Mouse (Mus musculus) forebrain, postnatal 0 days (tissue): ENCODE data around the gene Hip1r. TPM values are rescaled to one million over a fixed set of nuclear protein-coding genes. Genes with fewer than 3 reads are reported as not detected.

Source experiments
- ATAC-seq: fragments of 200-750 bp; cut with Nextera tagmentation; 2 replicates; pipeline ENCODE4 v1.8.0; 2017; ENCODE audit warnings: mild to moderate bottlenecking, moderate library complexity
- DNase-seq: peaks from one replicate; pipeline ENCODE4 v3.0.0-alpha.2; 2015
- H3K27ac ChIP-seq: fragments of 300-500 bp; sonication (generic); 2 replicates; pipeline ENCODE4 v1.5.1; 2014; ENCODE audit warnings: low read depth, mild to moderate bottlenecking, antibody characterized with exemption, low read length, moderate library complexity, mixed read lengths
- H3K27me3 ChIP-seq: fragments of 300-500 bp; sonication (generic); 2 replicates; pipeline ENCODE4 v1.6.1; 2014; ENCODE audit warnings: mild to moderate bottlenecking, low read length, mixed read lengths; ENCODE audit not compliant: insufficient read depth
- H3K36me3 ChIP-seq: fragments of 300-500 bp; sonication (generic); 2 replicates; pipeline ENCODE4 v1.6.1; 2014; ENCODE audit warnings: mild to moderate bottlenecking, moderate library complexity; ENCODE audit not compliant: insufficient read depth
- H3K4me1 ChIP-seq: fragments of 300-500 bp; sonication (generic); 2 replicates; pipeline ENCODE4 v1.6.1; 2014; ENCODE audit warnings: antibody characterized with exemption; ENCODE audit not compliant: insufficient read depth
- H3K4me2 ChIP-seq: fragments of 300-500 bp; sonication (generic); 2 replicates; pipeline ENCODE4 v1.6.1; 2014; ENCODE audit warnings: low read depth, mild to moderate bottlenecking, moderate library complexity
- H3K4me3 ChIP-seq: fragments of 300-500 bp; sonication (generic); 2 replicates; pipeline ENCODE4 v1.5.1; 2014; ENCODE audit warnings: low read depth, low read length, mixed read lengths
- H3K9ac ChIP-seq: fragments of 300-500 bp; sonication (generic); 2 replicates; pipeline ENCODE4 v1.6.1; 2014; ENCODE audit warnings: mild to moderate bottlenecking
- H3K9me3 ChIP-seq: fragments of 300-500 bp; sonication (generic); 2 replicates; pipeline ENCODE4 v1.6.1; 2016; ENCODE audit warnings: low read length
- CTCF ChIP-seq: sonication (generic); IDR thresholded peaks from 2 replicates; pipeline ENCODE4 v1.5.1; 2016; ENCODE audit warnings: antibody characterized with exemption, control low read depth, low read depth
- WGBS: fragments of 180-500 bp; shearing (Covaris S2); extraction: QIAGEN DNeasy Blood & Tissue Kit; methylation state at CpG from one replicate; pipeline ENCODE4 v1.1.7; 2014; 5-methylcytosine and 5-hydroxymethylcytosine counted together
- polyA plus RNA-seq: library from polyadenylated mRNA; unstranded; fragments of >200 nt; fragmentation: Nextera tagmentation; extraction: Ambion mirVana; gene quantifications from 2 replicates; pipeline ENCODE4 v1.2.1, GENCODE M21; 2015
- total RNA-seq: library from RNA; depleted of rRNA; stranded (reverse); fragments of >200 nt; gene quantifications from 2 replicates; pipeline ENCODE4 v1.2.3, GENCODE M21; 2014

Hip1r gene
- total and polyA plus RNA-seq, 2 experiments from 2014 or later, result 29.8 to 52.2 TPM

- no peak for ATAC-seq
- Histone ChIP-seq H3K4me3 (no peak overlapping the region), H3K36me3 (peaks cover 7% of the 10 kb centered on the region), H3K9me3 (no peaks in the 10 kb centered on the region), H3K27me3 (no peaks in the 10 kb centered on the region), H3K4me1 (peaks cover 10% of the 10 kb centered on the region; the same call in 1 of the 2 replicates), H3K9ac (no peak overlapping the region), H3K4me2 (no peak overlapping the region), H3K27ac (no peak overlapping the region)
- 79% methylated on average over 11 of the region's 11 CpGs for WGBS
- DNase-seq, result no peak
- TF ChIP-seq CTCF, result no peak
These were observed 48.3 kb downstream of the Hip1r start for GRCm38 (mm10) chr5:124021701-124022100.

GRCm38 (mm10) chr5:124022365-124022764, 48.9 kb downstream of the Hip1r start:
- H3K4me2 ChIP-seq, result no peak overlapping the region
- 84% methylated on average over 7 of the region's 7 CpGs for WGBS
- ATAC-seq, result no peak
- H3K27ac ChIP-seq, result no peak overlapping the region
- peaks cover 7% of the 10 kb centered on the region for H3K36me3 ChIP-seq
- H3K9ac ChIP-seq, result no peak overlapping the region
- no peaks in the 10 kb centered on the region for H3K27me3 ChIP-seq
- H3K4me3 ChIP-seq, result no peak overlapping the region
- no peak for DNase-seq
- TF ChIP-seq CTCF, result no peak
- peaks cover 10% of the 10 kb centered on the region; the same call in 1 of the 2 replicates for H3K4me1 ChIP-seq
- H3K9me3 ChIP-seq, result no peaks in the 10 kb centered on the region

DNA sequence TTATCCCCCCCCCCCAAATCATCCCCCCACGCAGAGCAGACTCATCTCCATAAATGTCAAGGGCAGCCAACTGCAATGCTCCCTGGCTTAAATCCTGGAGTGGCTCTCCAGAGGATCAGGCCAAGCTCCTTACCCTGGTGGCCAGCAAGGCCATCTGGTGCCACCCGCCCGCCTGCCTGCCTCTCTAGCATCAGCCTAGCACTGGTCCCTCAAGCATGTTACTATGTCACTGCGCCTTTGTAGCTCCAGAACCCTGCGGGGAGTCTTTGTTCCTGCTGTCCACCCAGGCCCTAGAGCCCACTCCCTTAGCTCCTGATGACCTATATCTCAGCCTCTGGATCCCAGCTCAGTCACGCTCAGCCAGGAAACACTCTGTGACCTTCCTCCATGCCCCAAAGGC, 51.2 kb downstream of the Hip1r start:
- peaks cover 7% of the 10 kb centered on the region for H3K36me3 ChIP-seq
- H3K9ac ChIP-seq, result no peak overlapping the region

GRCm38 (mm10) chr5:124025146-124025545, 51.7 kb downstream of the Hip1r start:
- Histone ChIP-seq H3K4me3 (no peak overlapping the region), H3K9ac (no peak overlapping the region), H3K27me3 (no peaks in the 10 kb centered on the region), H3K4me1 (peaks cover 21% of the 10 kb centered on the region), H3K36me3 (peaks cover 7% of the 10 kb centered on the region), H3K27ac (no peak overlapping the region), H3K9me3 (no peaks in the 10 kb centered on the region), H3K4me2 (no peak overlapping the region)
- 32% methylated on average over 9 of the region's 9 CpGs for WGBS
- DNase-seq (no peak), ATAC-seq (no peak)
- no peak for TF ChIP-seq CTCF

More for the DNA sequence above, 51.2 kb downstream of the Hip1r start:
- no peaks in the 10 kb centered on the region for H3K27me3 ChIP-seq
- DNase-seq (no peak), ATAC-seq (peak; percentile 60)
- 50% methylated on average over 6 of the region's 6 CpGs for WGBS
- H3K4me2 ChIP-seq, result no peak overlapping the region
- no peak for TF ChIP-seq CTCF
- H3K9me3 ChIP-seq, result no peaks in the 10 kb centered on the region
- no peak overlapping the region for H3K4me3 ChIP-seq
- peaks cover 18% of the 10 kb centered on the region for H3K4me1 ChIP-seq
- H3K27ac ChIP-seq, result no peak overlapping the region

- Histone ChIP-seq H3K9ac (no peak overlapping the region), H3K4me3 (no peak overlapping the region), H3K9me3 (no peaks in the 10 kb centered on the region), H3K36me3 (peaks cover 3% of the 10 kb centered on the region; the same call in 1 of the 2 replicates), H3K27me3 (no peaks in the 10 kb centered on the region), H3K4me1 (peaks cover 22% of the 10 kb centered on the region), H3K4me2 (no peak overlapping the region), H3K27ac (peak overlapping the region; percentile 4; the same call in 1 of the 2 replicates)
- WGBS, result 67% methylated on average over 15 of the region's 15 CpGs
- no peak for TF ChIP-seq CTCF
- DNase-seq (no peak), ATAC-seq (no peak)
These were observed 52.4 kb downstream of the Hip1r start for GRCm38 (mm10) chr5:124025587-124026441.

DNA sequence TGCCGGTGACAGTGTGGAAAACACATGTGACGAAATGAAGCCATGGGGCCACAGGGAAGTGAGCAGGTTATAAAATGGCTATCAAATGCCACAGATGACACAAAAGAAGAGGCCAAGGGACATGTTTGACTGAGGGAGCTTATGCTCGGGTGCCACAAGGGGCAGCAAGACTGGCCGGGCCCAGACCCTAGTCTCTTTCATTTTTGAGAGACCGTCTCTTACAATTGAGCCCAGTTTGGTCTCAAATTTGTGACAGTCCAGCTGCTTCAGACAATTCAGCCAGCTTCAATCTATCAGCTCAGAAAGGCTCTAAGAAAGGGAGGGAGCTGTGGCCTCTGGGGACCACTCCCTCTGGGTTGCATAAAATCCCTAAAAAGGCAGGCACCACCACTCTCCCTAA, 53.1 kb downstream of the Hip1r start:
- ATAC-seq (no peak), DNase-seq (no peak)
- H3K27ac ChIP-seq, result peak overlapping the region; percentile 4; the same call in 1 of the 2 replicates
- 39% methylated on average over 5 of the region's 5 CpGs for WGBS
- H3K4me2 ChIP-seq, result no peak overlapping the region
- no peak for TF ChIP-seq CTCF
- no peaks in the 10 kb centered on the region for H3K27me3 ChIP-seq
- peaks cover 2% of the 10 kb centered on the region; the same call in 1 of the 2 replicates for H3K36me3 ChIP-seq
- H3K9me3 ChIP-seq, result no peaks in the 10 kb centered on the region
- H3K9ac ChIP-seq, result no peak overlapping the region
- H3K4me1 ChIP-seq, result peaks cover 22% of the 10 kb centered on the region
- H3K4me3 ChIP-seq, result no peak overlapping the region

GRCm38 (mm10) chr5:124027702-124028470, 54.5 kb downstream of the Hip1r start:
- Histone ChIP-seq H3K9ac (peak overlapping the region; percentile 39), H3K36me3 (no peaks in the 10 kb centered on the region), H3K4me3 (no peak overlapping the region), H3K9me3 (no peaks in the 10 kb centered on the region), H3K4me1 (peaks cover 22% of the 10 kb centered on the region), H3K27ac (peak overlapping the region; percentile 59), H3K27me3 (no peaks in the 10 kb centered on the region), H3K4me2 (peak overlapping the region; percentile 74)
- ATAC-seq, result no peak
- TF ChIP-seq CTCF, result no peak
- DNase-seq, result no peak
- WGBS, result 43% methylated on average over 19 of the region's 19 CpGs
